Mouse (Mus musculus) neural tube, embryonic 12.5 days (tissue): ENCODE measurements around the gene Ldhb. TPM values are rescaled to one million over a fixed set of nuclear protein-coding genes. Genes with fewer than 3 reads are reported as not detected.
A peak's percentile ranks its signal among the peaks of the same experiment; 100 is the strongest.
"Not testable (repeated sequence)": the region's sequence is repeated elsewhere in the genome, so short reads cannot be mapped to it uniquely, and the experiment has no call there.

Experiments
- ATAC-seq: fragments of 200-750 bp; cut with Nextera tagmentation; 2 replicates; pipeline ENCODE4 v1.8.0; 2017; ENCODE audit warnings: low read depth, mild to moderate bottlenecking, moderate TSS enrichment, moderate library complexity; ENCODE audit not compliant: low FRiP score
- H3K27ac ChIP-seq: fragments of 300-500 bp; sonication (generic); 2 replicates; pipeline ENCODE4 v1.5.1; 2016
- H3K27me3 ChIP-seq: fragments of 300-500 bp; sonication (generic); replicated peaks from 2 replicates; pipeline ENCODE4 v1.6.1; 2016; ENCODE audit warnings: mild to moderate bottlenecking
- H3K36me3 ChIP-seq: fragments of 300-500 bp; sonication (generic); 2 replicates; pipeline ENCODE4 v1.6.1; 2016; ENCODE audit warnings: mild to moderate bottlenecking
- H3K4me1 ChIP-seq: fragments of 300-500 bp; sonication (generic); 2 replicates; pipeline ENCODE4 v1.6.1; 2016
- H3K4me2 ChIP-seq: fragments of 300-500 bp; sonication (generic); replicated peaks from 2 replicates; pipeline ENCODE4 v1.6.1; 2016; ENCODE audit warnings: mild to moderate bottlenecking
- H3K4me3 ChIP-seq: fragments of 300-500 bp; sonication (generic); 2 replicates; pipeline ENCODE4 v1.5.1; 2016
- H3K9ac ChIP-seq: fragments of 300-500 bp; sonication (generic); 2 replicates; pipeline ENCODE4 v1.6.1; 2016; ENCODE audit warnings: mild to moderate bottlenecking
- H3K9me3 ChIP-seq: fragments of 300-500 bp; sonication (generic); 2 replicates; pipeline ENCODE4 v1.6.1; 2016; ENCODE audit warnings: mild to moderate bottlenecking
- WGBS: fragments of 180-500 bp; shearing (Covaris S2); methylation state at CpG from one replicate; pipeline ENCODE4 v1.1.7; 2016; 5-methylcytosine and 5-hydroxymethylcytosine counted together
- polyA plus RNA-seq: library from polyadenylated mRNA; unstranded; fragments of >200 nt; fragmentation: Nextera tagmentation; extraction: Ambion mirVana; gene quantifications from 2 replicates; pipeline ENCODE4 v1.2.1, GENCODE M21; 2016

Gene Ldhb
- polyA plus RNA-seq, 1 experiment from 2014 or later, result 509 TPM

DNA sequence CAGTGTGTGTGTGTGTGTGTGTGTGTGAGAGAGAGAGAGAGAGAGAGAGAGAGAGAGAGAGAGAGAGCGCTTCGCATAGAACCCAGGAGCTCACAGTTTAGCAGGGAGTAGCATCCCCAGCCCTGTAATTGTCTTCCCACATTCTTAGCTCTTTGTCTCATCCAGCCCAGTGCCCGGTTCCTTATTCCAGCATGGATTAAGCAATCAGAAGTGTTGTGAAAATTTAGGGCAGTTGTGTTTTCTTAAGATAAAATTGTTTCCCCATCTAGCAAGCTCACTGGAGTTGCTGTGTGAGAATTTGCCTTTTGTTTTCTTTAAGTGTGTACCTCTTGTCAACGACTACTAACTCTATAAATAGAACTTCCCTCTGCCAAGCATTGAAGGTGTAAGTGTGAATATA, 906 bp upstream of the Ldhb start:
- Histone ChIP-seq H3K9ac (no peak overlapping the region), H3K36me3 (peaks cover 4% of the 10 kb centered on the region; the same call in 1 of the 2 replicates), H3K27ac (no peak overlapping the region), H3K4me3 (no peak overlapping the region), H3K9me3 (no peaks in the 10 kb centered on the region), H3K27me3 (peaks cover 10% of the 10 kb centered on the region), H3K4me1 (peaks cover 21% of the 10 kb centered on the region), H3K4me2 (no peak overlapping the region)
- ATAC-seq, result no peak
- 7% methylated on average over 4 of the region's 4 CpGs for WGBS

DNA sequence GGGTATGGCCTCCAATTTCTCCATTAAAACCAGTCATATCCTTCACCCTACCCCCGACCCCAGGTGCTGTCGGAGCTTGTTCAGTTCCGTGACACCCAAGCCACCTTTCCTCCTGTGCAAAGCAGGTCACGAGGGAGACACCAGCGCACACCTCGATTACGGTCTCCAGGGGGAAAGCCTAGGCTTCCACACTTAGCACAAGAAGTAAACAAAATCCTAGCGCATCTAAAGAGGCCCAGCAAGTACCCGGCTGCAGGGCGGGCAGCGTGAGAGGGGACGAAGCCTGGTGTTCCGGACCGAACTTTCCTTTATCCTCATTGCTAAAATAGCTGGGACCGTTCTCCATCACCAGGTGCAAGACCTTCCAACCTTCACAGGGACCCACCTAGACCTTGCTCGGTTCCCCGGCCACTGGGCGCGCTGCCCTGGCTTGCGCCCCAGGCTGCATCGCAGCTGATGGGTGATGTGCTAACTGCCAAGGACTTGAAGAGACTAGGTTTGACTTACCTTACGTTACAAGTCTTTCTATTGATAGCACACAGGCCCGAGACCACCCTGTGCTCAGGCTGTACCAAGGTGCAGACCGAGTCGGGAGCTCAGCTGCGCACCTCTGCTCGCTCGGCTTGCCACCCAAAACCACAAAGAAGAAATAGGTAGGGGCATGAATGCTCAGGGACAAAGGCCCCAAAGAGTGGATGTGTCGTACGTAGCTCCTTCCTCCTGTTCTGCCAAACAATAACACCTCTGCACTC, 548 bp downstream of the Ldhb start:
- under 1% methylated on average over 30 of the region's 30 CpGs for WGBS
- H3K27me3 ChIP-seq, result peaks cover 10% of the 10 kb centered on the region
- H3K27ac ChIP-seq, result no peak overlapping the region

DNA sequence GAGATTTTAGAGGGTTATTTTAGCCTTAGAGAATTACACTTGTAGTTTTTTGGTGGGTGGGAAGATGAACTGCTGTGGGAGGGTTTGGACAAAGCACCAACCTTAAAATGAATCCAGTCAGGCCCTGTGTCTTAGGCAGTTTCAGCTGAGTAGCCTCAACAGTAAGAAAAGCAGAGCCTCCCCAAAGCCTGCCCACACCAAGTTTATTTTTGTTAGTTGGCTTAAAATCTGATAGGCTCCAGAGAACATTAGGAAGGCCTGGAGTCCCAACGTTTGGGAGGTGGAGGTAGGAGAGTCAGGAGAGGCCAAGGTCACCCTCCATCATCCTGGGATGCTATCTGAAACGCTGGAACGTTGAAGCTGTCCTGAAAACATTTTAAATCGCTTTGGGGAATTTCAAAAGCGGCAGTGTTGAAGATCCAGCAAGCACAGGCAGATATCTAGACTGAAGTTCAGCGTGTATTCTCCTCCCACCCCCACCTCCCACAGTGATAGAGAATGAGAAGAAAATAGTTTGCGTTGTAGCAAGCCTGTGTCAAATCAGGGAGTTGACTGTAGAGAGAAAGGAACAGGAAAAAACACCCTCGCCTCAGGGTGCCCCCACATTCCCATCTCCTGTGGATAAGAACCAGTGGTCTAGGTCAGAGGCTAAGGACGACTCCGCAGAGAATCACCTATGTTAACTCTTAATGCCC, 1.3 kb downstream of the Ldhb start:
- H3K27me3 ChIP-seq, result peaks cover 10% of the 10 kb centered on the region
- peaks cover 12% of the 10 kb centered on the region; the same call in 1 of the 2 replicates for H3K36me3 ChIP-seq
- H3K4me3 ChIP-seq, result peak overlapping the region; percentile 64
- H3K9me3 ChIP-seq, result no peaks in the 10 kb centered on the region
- no peak overlapping the region for H3K27ac ChIP-seq
- H3K9ac ChIP-seq, result peak overlapping the region; percentile 72
- no peak for ATAC-seq
- WGBS, result 8% methylated on average over 10 of the region's 10 CpGs
- peaks cover 21% of the 10 kb centered on the region for H3K4me1 ChIP-seq
- peak overlapping the region; percentile 78 for H3K4me2 ChIP-seq

More for the DNA sequence above, 548 bp downstream of the Ldhb start:
- ATAC-seq, result peak; percentile 65
- Histone ChIP-seq H3K9ac (peak overlapping the region; percentile 72), H3K9me3 (no peaks in the 10 kb centered on the region), H3K4me3 (peak overlapping the region; percentile 64), H3K4me2 (peak overlapping the region; percentile 78), H3K4me1 (peaks cover 21% of the 10 kb centered on the region), H3K36me3 (peaks cover 10% of the 10 kb centered on the region; the same call in 1 of the 2 replicates)

DNA sequence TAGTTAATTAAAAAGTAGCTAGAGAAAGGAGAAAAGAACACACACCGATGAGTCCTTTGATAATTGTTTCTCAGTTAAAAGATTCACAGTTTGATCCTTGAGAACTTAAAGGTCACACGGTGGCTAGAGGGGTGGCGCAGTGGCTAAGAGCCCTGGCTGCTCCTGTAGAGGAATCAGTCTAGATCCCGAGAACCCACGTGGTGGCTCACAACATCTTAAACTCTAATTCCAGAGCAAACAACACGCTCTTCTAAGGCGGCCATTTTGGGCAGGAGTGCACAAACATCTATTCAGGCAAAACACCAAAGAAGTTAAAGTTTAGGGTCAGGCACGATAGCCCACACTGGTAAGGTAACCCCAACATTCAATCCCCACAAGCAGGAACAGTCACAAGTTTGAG, 4.2 kb downstream of the Ldhb start:
- H3K4me2 ChIP-seq, result peak overlapping the region; percentile 39
- ATAC-seq, result no peak
- 79% methylated on average over 8 of the region's 8 CpGs for WGBS
- no peak overlapping the region for H3K27ac ChIP-seq
- H3K9me3 ChIP-seq, result no peaks in the 10 kb centered on the region
- peaks cover 33% of the 10 kb centered on the region for H3K36me3 ChIP-seq
- no peaks in the 10 kb centered on the region for H3K27me3 ChIP-seq
- no peak overlapping the region for H3K4me3 ChIP-seq
- peaks cover 21% of the 10 kb centered on the region for H3K4me1 ChIP-seq
- no peak overlapping the region for H3K9ac ChIP-seq

DNA sequence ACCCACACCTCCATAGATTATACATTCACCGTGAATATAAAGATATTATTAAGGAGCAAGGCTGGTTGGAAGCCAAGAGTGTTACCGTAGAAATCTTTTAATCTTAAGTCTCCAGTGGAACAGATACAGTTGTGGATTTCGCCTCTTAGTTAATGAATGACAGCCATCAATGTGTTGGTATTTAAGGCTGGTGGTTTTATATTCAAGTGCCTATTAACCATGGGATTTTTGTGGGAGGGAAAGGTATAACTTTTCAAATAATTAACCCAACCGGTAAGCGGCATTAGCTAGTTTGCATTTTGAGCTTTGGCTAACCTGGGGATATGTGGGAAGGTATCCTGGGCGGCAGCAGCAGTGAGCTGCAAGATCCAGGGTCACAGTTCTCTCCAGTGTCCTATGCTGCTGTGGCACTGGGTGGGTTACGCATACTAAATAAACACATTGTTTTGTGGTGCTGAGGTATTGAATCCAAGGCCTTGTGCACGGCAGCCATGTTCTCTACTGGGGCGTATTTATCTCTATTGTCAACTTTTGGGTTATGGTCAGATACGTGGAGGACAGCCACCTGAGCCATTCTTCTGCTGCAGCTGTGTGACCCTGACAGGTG, 5.1 kb downstream of the Ldhb start:
- Histone ChIP-seq H3K27me3 (no peaks in the 10 kb centered on the region), H3K9ac (no peak overlapping the region), H3K27ac (no peak overlapping the region), H3K4me2 (no peak overlapping the region), H3K4me3 (no peak overlapping the region), H3K4me1 (peaks cover 15% of the 10 kb centered on the region), H3K36me3 (peaks cover 42% of the 10 kb centered on the region), H3K9me3 (no peaks in the 10 kb centered on the region)
- 89% methylated on average over 10 of the region's 10 CpGs for WGBS
- ATAC-seq, result no peak

GRCm38 (mm10) chr6:142490114-142490513, 17.6 kb downstream of the Ldhb start:
- H3K27me3 ChIP-seq, H3K27ac ChIP-seq, H3K4me1 ChIP-seq, H3K4me2 ChIP-seq, H3K9me3 ChIP-seq, ATAC-seq, H3K4me3 ChIP-seq, H3K9ac ChIP-seq: not testable (repeated sequence)
- WGBS, result 96% methylated on average over 6 of the region's 6 CpGs
- H3K36me3 ChIP-seq, result peaks cover 63% of the 10 kb centered on the region

DNA sequence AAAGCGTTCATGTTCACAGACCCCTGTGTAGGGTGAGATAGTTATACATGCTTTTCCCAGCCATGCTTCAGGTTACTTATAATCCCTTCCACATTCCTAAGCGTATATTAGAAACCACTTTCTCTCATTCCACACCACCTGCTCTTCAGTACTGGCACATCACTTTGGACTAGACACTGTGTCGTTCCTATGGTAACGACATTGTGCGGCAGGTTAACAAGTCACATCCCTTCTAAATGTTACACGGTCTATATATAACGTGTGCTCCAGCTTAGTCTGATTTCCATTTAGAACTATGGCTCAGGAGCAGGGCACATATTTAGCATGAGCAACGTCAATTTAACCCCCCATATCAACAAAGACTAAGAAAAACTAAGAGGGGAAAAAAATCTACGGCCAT, 20.1 kb downstream of the Ldhb start:
- no peak for ATAC-seq
- no peaks in the 10 kb centered on the region for H3K9me3 ChIP-seq
- H3K36me3 ChIP-seq, result peaks cover 49% of the 10 kb centered on the region
- H3K4me2 ChIP-seq, result no peak overlapping the region
- WGBS, result 82% methylated on average over 9 of the region's 9 CpGs
- no peak overlapping the region for H3K9ac ChIP-seq
- no peak overlapping the region for H3K4me3 ChIP-seq
- H3K27me3 ChIP-seq, result no peaks in the 10 kb centered on the region
- no peaks in the 10 kb centered on the region for H3K4me1 ChIP-seq
- no peak overlapping the region for H3K27ac ChIP-seq

DNA sequence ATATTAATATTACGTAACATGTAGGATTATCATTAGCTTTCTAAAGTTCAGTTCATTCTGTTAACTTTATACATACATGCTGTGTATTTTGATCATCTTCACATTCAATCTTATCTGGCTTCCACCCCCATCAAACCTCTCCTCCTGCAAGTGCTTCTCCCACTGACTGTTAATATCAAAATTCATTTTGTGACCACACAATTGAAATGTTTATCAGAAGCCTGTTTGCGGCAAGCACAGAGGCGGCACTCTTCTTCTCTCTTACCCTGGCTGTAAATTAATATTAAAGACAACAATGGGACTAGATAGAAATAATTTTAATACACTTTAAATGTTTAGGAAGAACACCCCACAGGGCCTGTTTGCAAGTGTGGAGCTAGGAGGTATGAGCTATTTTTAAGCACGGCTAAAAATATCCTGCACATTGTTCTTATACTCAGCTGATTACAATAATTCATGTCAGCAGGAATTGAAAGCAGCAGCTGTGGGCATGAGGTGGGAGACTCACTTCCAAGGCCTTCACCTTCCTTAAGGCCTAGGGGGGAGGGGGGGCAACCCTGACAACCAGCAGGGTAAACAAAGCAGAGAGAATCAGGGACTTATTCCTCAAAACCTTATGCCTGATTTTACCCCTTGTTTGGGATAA, 22.2 kb downstream of the Ldhb start:
- H3K4me2 ChIP-seq, result no peak overlapping the region
- 81% methylated on average over 4 of the region's 4 CpGs for WGBS
- H3K27me3 ChIP-seq, result no peaks in the 10 kb centered on the region
- no peak overlapping the region for H3K4me3 ChIP-seq
- H3K4me1 ChIP-seq, result no peaks in the 10 kb centered on the region
- H3K36me3 ChIP-seq, result peaks cover 33% of the 10 kb centered on the region
- H3K9ac ChIP-seq, result no peak overlapping the region
- no peak for ATAC-seq
- no peak overlapping the region for H3K27ac ChIP-seq
- H3K9me3 ChIP-seq, result no peaks in the 10 kb centered on the region

- no peak overlapping the region for H3K27ac ChIP-seq
- H3K9ac ChIP-seq, result no peak overlapping the region
- H3K4me3 ChIP-seq, result no peak overlapping the region
- WGBS, result 75% methylated on average over 7 of the region's 7 CpGs
- H3K4me1 ChIP-seq, result no peaks in the 10 kb centered on the region
- no peak for ATAC-seq
- H3K36me3 ChIP-seq, result no peaks in the 10 kb centered on the region
- no peak overlapping the region for H3K4me2 ChIP-seq
- H3K27me3 ChIP-seq, result no peaks in the 10 kb centered on the region
- H3K9me3 ChIP-seq, result no peaks in the 10 kb centered on the region
Observed at GRCm38 (mm10) chr6:142477239-142477638, 30.5 kb downstream of the Ldhb start.

- H3K4me1 ChIP-seq, result no peaks in the 10 kb centered on the region
- no peak within 1 kb of the TSS for H3K4me3 ChIP-seq
- H3K9me3 ChIP-seq, result no peaks in the 10 kb centered on the region
- H3K36me3 ChIP-seq, result no peaks in the 10 kb centered on the region
- no peak within 1 kb of the TSS for H3K27ac ChIP-seq
- H3K4me2 ChIP-seq, result no peak within 1 kb of the TSS
- ATAC-seq, result no peak
- no peaks in the 10 kb centered on the region for H3K27me3 ChIP-seq
- WGBS, result 65% methylated on average over 4 of the region's 4 CpGs
- no peak within 1 kb of the TSS for H3K9ac ChIP-seq
Observed at GRCm38 (mm10) chr6:142472801-142473203, 35.0 kb downstream of the Ldhb start, which contains the start of gene Gys2. Gene Gys2, minus strand, starts transcription at chr6:142473109.

DNA sequence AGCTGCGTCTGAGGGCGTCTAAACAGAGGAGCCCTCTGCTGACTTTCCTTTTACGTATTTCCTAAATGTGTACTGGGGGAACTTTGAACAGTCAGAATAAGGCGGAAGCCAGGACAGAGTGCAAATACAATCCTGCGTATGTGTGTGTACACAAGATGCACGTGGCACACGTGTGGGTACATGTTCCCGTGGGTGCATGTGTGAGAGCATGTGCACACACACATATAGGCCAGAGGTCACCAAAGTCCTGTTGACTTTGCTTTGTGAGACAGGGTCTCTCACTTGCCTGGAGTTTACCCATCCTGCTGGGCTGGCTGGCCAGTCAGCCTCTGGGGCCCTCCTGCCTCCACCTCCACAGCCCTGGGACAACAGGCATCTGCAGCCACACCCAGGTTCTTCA, 36.6 kb downstream of the Ldhb start:
- H3K4me3 ChIP-seq, result no peak overlapping the region
- H3K27ac ChIP-seq, result no peak overlapping the region
- H3K36me3 ChIP-seq, result no peaks in the 10 kb centered on the region
- 90% methylated on average over 8 of the region's 8 CpGs for WGBS
- no peak overlapping the region for H3K9ac ChIP-seq
- H3K4me2 ChIP-seq, result no peak overlapping the region
- no peaks in the 10 kb centered on the region for H3K27me3 ChIP-seq
- H3K4me1 ChIP-seq, result no peaks in the 10 kb centered on the region
- no peak for ATAC-seq
- no peaks in the 10 kb centered on the region for H3K9me3 ChIP-seq

- Histone ChIP-seq H3K4me2 (no peak overlapping the region), H3K9me3 (no peaks in the 10 kb centered on the region), H3K27me3 (no peaks in the 10 kb centered on the region), H3K4me1 (no peaks in the 10 kb centered on the region), H3K4me3 (no peak overlapping the region), H3K9ac (no peak overlapping the region), H3K27ac (no peak overlapping the region), H3K36me3 (no peaks in the 10 kb centered on the region)
- ATAC-seq, result peak; percentile 72; the same call in 1 of the 2 replicates
- 68% methylated on average over 4 of the region's 4 CpGs for WGBS
Observed at GRCm38 (mm10) chr6:142469602-142470001, 38.2 kb downstream of the Ldhb start.
